Mouse (Mus musculus): ENCODE measurements at regions not wholly inside any gene's neighbourhood (a gene's known extent, or its start where the extent isn't known, plus 50 kb on each side); places are given as distances from the start of the nearest gene placed in this dataset.
"Not testable (repeated sequence)": the region's sequence is repeated elsewhere in the genome, so short reads cannot be mapped to it uniquely, and the experiment has no call there.

- DNase-seq (ENCODE audit: low read depth, low spot score) = not testable (repeated sequence)
Measured at GRCm38 (mm10) chr8:5859650-5860049, 754.5 kb upstream of the Slc10a2 start.

- DNase-seq (ENCODE audit: low read depth, low spot score) = peak; percentile 3
Measured at GRCm38 (mm10) chr8:5857336-5857735, 752.2 kb upstream of the Slc10a2 start.

Data from embryo, embryonic 11.5 days (tissue).